Mouse (Mus musculus) stomach, postnatal 0 days (tissue): ENCODE measurements around the gene Wdfy4. TPM values are rescaled to one million over a fixed set of nuclear protein-coding genes. Genes with fewer than 3 reads are reported as not detected.

Source experiments
- ATAC-seq: fragments of 200-750 bp; cut with Nextera tagmentation; 2 replicates; pipeline ENCODE4 v1.8.0; 2017; ENCODE audit not compliant: low FRiP score, low TSS enrichment
- DNase-seq: peaks from one replicate; pipeline ENCODE4 v3.0.0-alpha.2; 2016; ENCODE audit warnings: low spot score
- H3K27ac ChIP-seq: fragments of 300-500 bp; sonication (generic); replicated peaks from 2 replicates; pipeline ENCODE4 v1.5.1; 2014; ENCODE audit warnings: mild to moderate bottlenecking, control low read depth
- H3K27me3 ChIP-seq: fragments of 300-500 bp; sonication (generic); 2 replicates; pipeline ENCODE4 v1.6.1; 2014; ENCODE audit warnings: low read length; ENCODE audit not compliant: control insufficient read depth, insufficient read depth
- H3K36me3 ChIP-seq: fragments of 300-500 bp; sonication (generic); 2 replicates; pipeline ENCODE4 v1.6.1; 2014; ENCODE audit warnings: low read length, mixed read lengths; ENCODE audit not compliant: control insufficient read depth, insufficient read depth
- H3K4me1 ChIP-seq: fragments of 300-500 bp; sonication (generic); replicated peaks from 2 replicates; pipeline ENCODE4 v1.6.1; 2014; ENCODE audit warnings: antibody characterized with exemption; ENCODE audit not compliant: control insufficient read depth, insufficient read depth
- H3K4me2 ChIP-seq: fragments of 300-500 bp; sonication (generic); replicated peaks from 2 replicates; pipeline ENCODE4 v1.6.1; 2014; ENCODE audit warnings: low read depth, mild to moderate bottlenecking, control low read depth, moderate library complexity
- H3K4me3 ChIP-seq: fragments of 300-500 bp; sonication (generic); 2 replicates; pipeline ENCODE4 v1.5.1; 2014; ENCODE audit warnings: low read depth, low read length, control low read depth
- H3K9ac ChIP-seq: fragments of 300-500 bp; sonication (generic); 2 replicates; pipeline ENCODE4 v1.6.1; 2014; ENCODE audit warnings: mild to moderate bottlenecking, low read length, control low read depth, mixed read lengths
- H3K9me3 ChIP-seq: fragments of 300-500 bp; sonication (generic); 2 replicates; pipeline ENCODE4 v1.6.1; 2016; ENCODE audit warnings: low read length; ENCODE audit not compliant: control insufficient read depth
- CTCF ChIP-seq: IDR thresholded peaks from 2 replicates; pipeline ENCODE4 v1.5.1; 2016; ENCODE audit warnings: antibody characterized with exemption, low read depth, mild to moderate bottlenecking, moderate library complexity
- EP300 ChIP-seq: optimal IDR thresholded peaks from 2 replicates; pipeline ENCODE3; 2016; ENCODE audit warnings: antibody characterized with exemption
- WGBS: fragments of 180-500 bp; shearing (Covaris S2); extraction: QIAGEN DNeasy Blood & Tissue Kit; methylation state at CpG from one replicate; pipeline ENCODE4 v1.1.7; 2014; 5-methylcytosine and 5-hydroxymethylcytosine counted together
- polyA plus RNA-seq: library from polyadenylated mRNA; unstranded; fragments of >200 nt; fragmentation: Nextera tagmentation; extraction: Ambion mirVana; gene quantifications from 2 replicates; pipeline ENCODE4 v1.2.1, GENCODE M21; 2015

The Wdfy4 gene
- polyA plus RNA-seq, 1 experiment from 2014 or later = 0.25 TPM

DNA sequence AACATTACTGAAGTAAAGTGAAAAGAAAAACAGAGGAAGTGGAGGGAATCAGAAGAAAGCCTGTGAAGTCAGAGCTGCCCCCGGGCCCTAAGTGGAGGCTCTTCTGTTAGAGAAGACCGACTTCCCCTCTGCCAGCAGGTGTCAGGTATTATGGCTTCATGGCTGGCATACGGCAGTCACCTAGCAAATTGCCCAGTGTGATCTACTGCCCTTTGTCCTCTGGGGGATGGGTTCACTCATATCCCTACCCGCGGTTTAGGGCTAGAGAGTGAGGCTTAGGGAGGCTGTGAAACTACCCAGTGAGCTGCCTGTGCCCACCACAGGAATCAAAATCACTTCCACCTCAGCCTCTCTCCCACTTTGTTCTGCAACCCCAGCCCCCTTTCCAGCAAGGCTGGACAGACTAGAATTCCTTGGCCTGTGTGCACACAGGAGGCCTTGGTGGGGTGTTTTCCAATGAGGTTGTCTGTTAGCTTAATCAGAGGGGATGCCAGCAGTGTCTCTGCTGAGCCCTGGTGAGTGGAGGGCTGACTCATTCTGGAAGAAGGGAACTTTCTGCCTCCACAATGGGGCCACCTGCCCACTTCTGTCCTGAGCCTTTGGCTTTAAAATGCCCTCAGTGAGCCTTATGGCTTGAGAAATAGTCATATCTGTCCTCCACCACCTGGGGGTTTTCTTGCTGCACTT is 27.1 kb upstream of the Wdfy4 start:
- no peak overlapping the region for H3K27ac ChIP-seq
- WGBS = 63% methylated on average over 5 of the region's 5 CpGs
- no peak overlapping the region for H3K4me2 ChIP-seq
- TF ChIP-seq EP300 (no peak), CTCF (no peak)
- no peaks in the 10 kb centered on the region for H3K27me3 ChIP-seq
- H3K4me3 ChIP-seq = no peak overlapping the region
- no peaks in the 10 kb centered on the region for H3K36me3 ChIP-seq
- H3K4me1 ChIP-seq = 0 out of 2 replicates have a peak, but pooled peaks cover 2% of the 10 kb centered on the region
- H3K9me3 ChIP-seq = no peaks in the 10 kb centered on the region
- ATAC-seq (no peak), DNase-seq (no peak)
- H3K9ac ChIP-seq = no peak overlapping the region

- DNase-seq (no peak), ATAC-seq (no peak)
- Histone ChIP-seq H3K9me3 (no peaks in the 10 kb centered on the region), H3K27ac (no peak overlapping the region), H3K9ac (no peak overlapping the region), H3K4me2 (no peak overlapping the region), H3K4me3 (no peak overlapping the region), H3K27me3 (no peaks in the 10 kb centered on the region), H3K4me1 (0 out of 2 replicates have a peak, but pooled peaks cover 2% of the 10 kb centered on the region), H3K36me3 (no peaks in the 10 kb centered on the region)
- 49% methylated on average over 8 of the region's 8 CpGs for WGBS
- TF ChIP-seq CTCF (no peak), EP300 (no peak)
Measured at GRCm38 (mm10) chr14:33210806-33211205, 25.5 kb upstream of the Wdfy4 start.

DNA sequence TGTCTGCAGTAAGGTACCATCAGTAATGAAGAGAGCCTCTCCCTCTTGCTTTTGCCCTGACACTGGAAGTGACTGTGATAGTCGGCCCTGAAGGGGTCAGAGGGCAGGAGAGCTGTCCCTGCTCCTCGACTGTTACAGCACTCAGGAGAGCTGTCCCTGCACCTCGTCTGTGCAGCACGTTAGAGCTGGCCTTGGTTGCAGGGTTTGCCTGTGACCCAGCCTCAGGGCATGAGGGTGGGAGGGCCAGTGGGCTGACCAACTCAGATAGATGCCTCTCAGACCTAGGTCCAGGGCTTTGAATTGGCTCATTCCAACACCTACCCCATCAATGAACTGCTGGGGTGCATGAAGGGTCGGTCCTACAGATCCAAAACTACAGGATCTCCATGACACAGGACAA is 23.0 kb upstream of the Wdfy4 start:
- Histone ChIP-seq H3K9ac (no peak overlapping the region), H3K4me2 (no peak overlapping the region), H3K9me3 (no peaks in the 10 kb centered on the region), H3K36me3 (no peaks in the 10 kb centered on the region), H3K27me3 (no peaks in the 10 kb centered on the region), H3K4me3 (no peak overlapping the region), H3K27ac (no peak overlapping the region), H3K4me1 (no peaks in the 10 kb centered on the region)
- no peak for DNase-seq
- 31% methylated on average over 5 of the region's 5 CpGs for WGBS
- TF ChIP-seq EP300 = no peak
- TF ChIP-seq CTCF = no peak
- 0 out of 2 replicates have a peak, but pooled peaks have one; percentile 17 for ATAC-seq

DNA sequence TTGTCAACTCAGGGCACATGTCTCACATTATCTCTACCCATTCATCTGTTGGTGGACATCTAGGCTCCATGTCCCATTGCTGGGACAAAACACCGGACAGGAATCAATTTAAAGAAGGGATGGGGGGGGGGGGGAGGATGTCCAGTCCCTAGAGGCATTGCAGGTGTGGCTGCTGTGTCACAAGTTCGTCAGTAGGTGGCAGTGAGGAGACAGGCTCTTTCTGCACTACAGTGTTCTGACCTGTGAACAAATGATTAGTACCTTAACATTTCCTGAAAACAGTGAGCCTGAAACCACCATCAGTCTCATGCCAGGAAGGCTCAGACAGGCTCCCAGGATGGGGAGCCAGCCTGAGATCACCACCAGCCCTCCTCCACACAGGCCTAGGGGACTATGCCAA is 21.7 kb upstream of the Wdfy4 start:
- no peaks in the 10 kb centered on the region for H3K9me3 ChIP-seq
- no peak overlapping the region for H3K9ac ChIP-seq
- no peaks in the 10 kb centered on the region for H3K36me3 ChIP-seq
- DNase-seq (peak; percentile 43), ATAC-seq (peak; percentile 33; the same call in 1 of the 2 replicates)
- no peaks in the 10 kb centered on the region for H3K27me3 ChIP-seq
- no peak overlapping the region for H3K4me3 ChIP-seq
- H3K4me1 ChIP-seq = no peaks in the 10 kb centered on the region
- TF ChIP-seq EP300 (no peak), CTCF (peak; percentile 68)
- no peak overlapping the region for H3K27ac ChIP-seq
- H3K4me2 ChIP-seq = no peak overlapping the region
- 12% methylated on average over 2 of the region's 2 CpGs for WGBS

- Histone ChIP-seq H3K9ac (no peak overlapping the region), H3K36me3 (no peaks in the 10 kb centered on the region), H3K4me2 (peak overlapping the region; percentile 17; the same call in 1 of the 2 replicates), H3K9me3 (no peaks in the 10 kb centered on the region), H3K27ac (no peak overlapping the region), H3K27me3 (no peaks in the 10 kb centered on the region), H3K4me1 (no peaks in the 10 kb centered on the region), H3K4me3 (no peak overlapping the region)
- WGBS = 39% methylated on average over 24 of the region's 24 CpGs
- TF ChIP-seq EP300 (no peak), CTCF (peak; percentile 86)
- DNase-seq (peak; percentile 37), ATAC-seq (peak; percentile 36; the same call in 1 of the 2 replicates)
Measured at GRCm38 (mm10) chr14:33205280-33205965, 20.1 kb upstream of the Wdfy4 start.

DNA sequence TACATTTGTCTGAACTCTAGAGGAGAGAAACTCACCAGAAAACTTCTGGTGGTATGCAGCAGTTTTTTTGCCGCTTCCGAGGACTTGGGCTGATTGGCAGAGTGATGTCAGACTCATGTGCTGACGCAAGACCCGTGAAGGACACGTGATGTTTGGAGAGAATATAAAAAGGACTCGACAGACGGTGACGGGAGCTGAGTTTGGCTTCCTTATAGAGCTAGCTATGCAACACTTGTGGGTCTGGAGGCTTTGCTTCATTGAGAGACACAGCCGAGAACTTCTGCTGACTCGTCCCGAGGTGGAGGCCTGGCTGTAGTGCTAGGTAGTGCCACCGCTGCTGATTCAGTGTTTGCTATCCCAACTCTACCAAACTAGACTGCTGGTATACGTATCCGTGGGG is 18.5 kb upstream of the Wdfy4 start:
- H3K36me3 ChIP-seq = no peaks in the 10 kb centered on the region
- 84% methylated on average over 14 of the region's 14 CpGs for WGBS
- TF ChIP-seq CTCF (no peak), EP300 (no peak)
- DNase-seq (no peak), ATAC-seq (no peak)
- H3K27me3 ChIP-seq = no peaks in the 10 kb centered on the region
- no peak overlapping the region for H3K9ac ChIP-seq
- H3K4me2 ChIP-seq = no peak overlapping the region
- H3K9me3 ChIP-seq = no peaks in the 10 kb centered on the region
- no peak overlapping the region for H3K4me3 ChIP-seq
- H3K27ac ChIP-seq = no peak overlapping the region
- no peaks in the 10 kb centered on the region for H3K4me1 ChIP-seq
